Mouse (Mus musculus) lung, postnatal 36 days (tissue): ENCODE measurements around the gene Cd300ld2.
"Not testable (repeated sequence)": the region's sequence is repeated elsewhere in the genome, so short reads cannot be mapped to it uniquely, and the experiment has no call there.

ENCODE experiments used
- DNase-seq: peaks from one replicate; pipeline ENCODE4 v3.0.0; 2022; ENCODE audit warnings: mixed read lengths

Gene Cd300ld2

DNA sequence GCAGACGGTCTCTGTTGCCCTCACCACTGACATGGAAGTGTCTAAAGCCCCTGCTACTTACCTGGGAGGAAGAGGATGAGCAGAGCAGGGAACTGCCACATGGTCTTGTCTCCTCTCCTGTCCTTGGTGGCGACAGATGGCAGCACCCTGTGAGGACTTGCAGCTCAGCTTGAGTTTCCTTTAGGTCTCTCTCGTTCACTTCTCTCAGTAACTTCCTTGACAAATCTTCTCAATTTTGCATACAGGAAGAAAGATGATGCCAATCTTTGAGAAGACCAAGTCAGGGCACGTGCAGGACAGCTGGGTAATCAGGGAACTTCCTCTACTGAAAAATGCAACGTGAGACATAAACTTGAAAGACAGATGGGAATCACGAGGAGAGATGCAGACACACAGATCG lies at the start of gene Cd300ld2:
Cd300ld2 (minus strand) TSS at position 101 of the 400 bp plus-strand sequence.
- DNase-seq = not testable (repeated sequence)

- no peak for DNase-seq
Measured at GRCm38 (mm10) chr11:115062077-115062476, 46.1 kb upstream of the Cd300ld2 start, which contains the start of gene Cd300e. TSS of gene Cd300e (minus strand) at chr11:115062177.

DNA sequence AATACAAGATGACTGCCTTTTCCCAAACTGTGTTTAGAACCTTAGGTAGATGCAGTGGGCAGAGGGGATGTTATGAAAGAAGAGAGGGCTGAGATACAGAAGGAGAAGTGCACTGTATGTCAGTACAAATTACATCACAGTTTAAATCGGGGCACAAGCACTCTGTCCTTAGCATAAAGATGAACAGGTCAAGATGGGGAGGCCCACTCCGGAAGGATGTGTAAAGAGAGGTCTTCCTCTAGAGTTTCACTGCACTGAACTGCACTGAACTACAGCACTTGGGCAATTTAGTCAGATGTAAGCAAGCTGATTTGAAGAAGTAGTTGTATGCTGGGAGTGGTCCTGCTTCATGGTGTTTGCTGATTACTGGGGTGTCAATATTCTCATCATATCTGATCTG lies 43.8 kb upstream of the Cd300ld2 start:
- DNase-seq = peak; percentile 33

- DNase-seq = peak; percentile 36
Measured at GRCm38 (mm10) chr11:115058701-115059100, 42.7 kb upstream of the Cd300ld2 start.

- DNase-seq = peak; percentile 15
Measured at GRCm38 (mm10) chr11:115054537-115054936, 38.5 kb upstream of the Cd300ld2 start.

DNA sequence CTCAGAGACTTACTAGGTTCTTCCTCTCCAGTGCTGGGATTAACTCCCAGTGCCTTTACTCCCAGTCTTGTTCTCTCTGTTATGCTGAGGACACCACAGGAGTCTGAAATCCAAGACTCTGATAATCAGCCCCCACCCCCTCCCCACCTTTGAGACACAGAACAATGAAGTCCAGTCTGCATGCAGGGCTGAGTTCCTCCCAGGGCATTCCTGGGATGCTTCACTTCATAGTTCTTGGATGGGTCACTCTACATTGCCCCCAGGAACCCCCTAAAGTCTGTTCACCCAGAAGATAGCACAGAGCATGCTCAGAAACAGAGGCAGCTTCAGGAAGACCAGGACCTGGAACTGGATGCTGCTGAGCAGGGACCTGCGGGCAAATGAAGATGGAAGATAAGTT lies 37.0 kb upstream of the Cd300ld2 start:
- DNase-seq = no peak

GRCm38 (mm10) chr11:115052206-115052605 lies 36.2 kb upstream of the Cd300ld2 start:
- DNase-seq = peak; percentile 38

- DNase-seq = no peak
Measured at GRCm38 (mm10) chr11:115049282-115049895, 33.4 kb upstream of the Cd300ld2 start.

DNA sequence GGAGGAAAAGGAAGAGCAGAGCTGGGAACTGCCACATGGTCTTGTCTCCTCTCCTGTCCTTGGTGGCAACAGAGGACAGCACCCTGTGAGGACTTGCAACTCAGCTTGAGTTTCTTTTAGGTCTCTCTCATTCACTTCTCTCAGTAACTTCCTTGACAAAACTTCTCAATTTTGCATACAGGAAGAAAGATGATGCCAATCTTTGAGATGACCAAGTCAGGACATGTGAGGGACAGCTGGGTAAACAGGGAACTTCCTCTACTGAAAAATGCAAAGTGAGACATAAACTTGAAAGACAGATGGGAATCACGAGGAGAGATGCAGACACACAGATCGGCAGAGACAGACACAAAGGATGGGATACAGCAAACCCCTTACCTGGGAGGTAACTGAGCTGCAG lies 32.3 kb upstream of the Cd300ld2 start, which contains the start of gene Cd300ld3:
Cd300ld3 (minus strand) TSS at position 151 of the 400 bp plus-strand sequence.
- no peak for DNase-seq

- not testable (repeated sequence) for DNase-seq
Measured at GRCm38 (mm10) chr11:115037669-115038068, 21.7 kb upstream of the Cd300ld2 start, which contains the start of gene Cd300ld5. TSS of gene Cd300ld5 (minus strand) at chr11:115037769.

DNA sequence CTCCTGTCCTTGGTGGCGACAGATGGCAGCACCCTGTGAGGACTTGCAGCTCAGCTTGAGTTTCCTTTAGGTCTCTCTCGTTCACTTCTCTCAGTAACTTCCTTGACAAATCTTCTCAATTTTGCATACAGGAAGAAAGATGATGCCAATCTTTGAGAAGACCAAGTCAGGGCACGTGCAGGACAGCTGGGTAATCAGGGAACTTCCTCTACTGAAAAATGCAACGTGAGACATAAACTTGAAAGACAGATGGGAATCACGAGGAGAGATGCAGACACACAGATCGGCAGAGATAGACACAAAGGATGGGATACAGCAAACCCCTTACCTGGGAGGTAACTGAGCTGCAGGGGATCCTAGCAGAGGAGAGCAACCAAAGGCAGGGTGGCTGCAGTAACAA lies 10.9 kb upstream of the Cd300ld2 start, which contains the start of gene Cd300ld4:
Cd300ld4 (minus strand) TSS at position 101 of the 400 bp plus-strand sequence.
- DNase-seq = not testable (repeated sequence)

- peak; percentile 30 for DNase-seq
Measured at GRCm38 (mm10) chr11:115004070-115004469, 11.9 kb downstream of the Cd300ld2 start.

DNA sequence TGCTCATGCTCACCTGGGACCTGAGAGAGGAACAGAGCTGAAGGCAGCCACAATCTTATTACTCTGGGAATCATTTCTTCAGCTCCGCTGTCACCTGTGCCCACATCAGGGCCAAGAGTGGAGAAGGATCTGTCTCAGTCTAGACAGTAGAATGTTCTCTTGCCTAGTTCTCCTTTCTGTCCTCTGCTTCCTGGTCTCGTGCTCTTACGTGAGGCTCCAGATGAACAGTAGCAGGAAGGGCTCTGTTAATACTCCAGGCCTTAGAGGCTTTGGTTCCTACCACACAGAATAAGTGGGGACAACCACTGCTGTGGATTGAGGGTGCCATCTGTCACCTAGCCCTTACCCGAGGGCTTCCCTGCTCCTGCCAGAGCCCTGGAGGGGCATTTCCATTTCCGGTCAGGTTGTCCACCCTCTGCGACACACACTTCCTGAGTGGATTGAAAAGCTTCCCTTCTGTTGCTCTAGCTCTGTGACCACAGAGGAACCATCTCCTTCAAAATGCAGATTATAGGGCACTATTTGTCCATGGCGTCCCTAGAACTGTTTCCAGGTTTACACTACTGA lies 14.4 kb downstream of the Cd300ld2 start, which contains the start of gene Cd300c2:
Cd300c2 (minus strand) TSS at position 407 of the 567 bp plus-strand sequence.
- peak; percentile 18 for DNase-seq

GRCm38 (mm10) chr11:114989793-114990192 lies 26.2 kb downstream of the Cd300ld2 start, which contains the start of gene Cd300ld:
TSS of gene Cd300ld (minus strand) at chr11:114989922.
- DNase-seq = no peak

GRCm38 (mm10) chr11:114981866-114982265 lies 34.1 kb downstream of the Cd300ld2 start:
- DNase-seq = peak; percentile 23

GRCm38 (mm10) chr11:114972726-114973125 lies 43.3 kb downstream of the Cd300ld2 start:
- DNase-seq = no peak

- peak; percentile 52 for DNase-seq
Measured at GRCm38 (mm10) chr11:114968752-114969207, 47.2 kb downstream of the Cd300ld2 start, which contains the start of gene Cd300c. TSS of gene Cd300c (minus strand) at chr11:114969157.

GRCm38 (mm10) chr11:114965182-114965828 lies 50.7 kb downstream of the Cd300ld2 start:
- DNase-seq = peak; percentile 58

DNA sequence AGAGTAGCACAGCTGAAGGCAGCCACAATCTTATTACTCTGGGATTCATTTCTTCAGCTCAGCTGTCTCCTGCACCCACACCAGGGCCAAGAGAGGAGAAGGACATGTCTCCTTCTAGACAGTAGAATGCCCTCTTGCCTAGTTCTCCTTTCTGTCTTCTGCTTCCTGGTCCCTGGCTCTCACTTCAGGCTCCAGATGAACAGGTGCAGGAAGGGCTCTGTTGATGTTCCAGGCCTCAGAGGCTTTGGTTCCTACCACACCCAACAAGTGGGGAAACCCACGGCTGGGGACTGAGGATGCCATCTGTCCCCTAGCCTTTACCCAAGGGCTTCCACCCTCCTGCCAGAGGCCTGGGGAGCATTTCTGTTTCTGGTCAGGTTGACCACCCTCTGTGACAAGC lies 55.6 kb downstream of the Cd300ld2 start:
- DNase-seq = no peak
